Mouse (Mus musculus) T-cell, adult 2 months (primary cell): ENCODE results near the gene Cit.

Source experiments
- DNase-seq: peaks from one replicate; pipeline ENCODE4 v3.0.0; 2022; ENCODE audit warnings: low spot score

Gene Cit

GRCm38 (mm10) chr5:115915481-115915880 is 70.4 kb downstream of the Cit start:
- no peak for DNase-seq

- no peak for DNase-seq
These were observed 72.9 kb downstream of the Cit start for GRCm38 (mm10) chr5:115917960-115918359.

DNA sequence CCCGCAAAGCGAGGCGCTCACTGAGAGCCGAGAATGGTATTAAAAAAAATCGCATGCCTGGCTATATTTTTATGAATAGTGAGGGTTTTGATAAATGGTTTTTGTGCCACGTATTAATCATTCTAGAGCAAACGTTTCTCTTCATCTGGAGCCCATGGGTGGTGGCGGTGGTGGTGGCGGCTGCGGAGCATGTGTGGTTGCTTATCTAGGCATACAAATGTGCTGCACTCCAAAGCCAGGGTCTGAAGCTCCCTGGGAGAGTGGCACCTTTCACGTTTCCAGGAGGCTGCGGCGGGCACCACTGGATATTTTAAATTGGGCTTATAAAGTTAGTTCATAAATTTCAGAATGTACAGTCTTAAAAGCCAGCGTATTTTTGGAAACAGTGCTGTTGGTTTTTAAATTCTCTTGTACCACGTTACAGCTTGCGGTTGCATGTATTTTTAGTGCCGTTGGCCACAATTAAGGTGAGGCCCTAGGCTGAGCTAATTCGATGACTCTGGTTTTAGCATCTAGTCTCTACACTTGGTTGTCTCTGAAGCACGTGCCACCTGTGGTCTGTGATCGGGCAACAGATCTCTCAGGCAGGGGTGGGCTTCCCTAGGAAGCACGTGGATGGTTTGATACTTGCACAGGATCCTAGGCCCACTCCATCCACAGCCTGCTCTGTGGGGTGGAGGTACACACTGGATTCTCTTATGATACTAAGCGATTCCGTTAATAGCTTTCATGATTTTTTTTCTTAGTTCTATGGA is 73.7 kb downstream of the Cit start:
- no peak for DNase-seq

DNA sequence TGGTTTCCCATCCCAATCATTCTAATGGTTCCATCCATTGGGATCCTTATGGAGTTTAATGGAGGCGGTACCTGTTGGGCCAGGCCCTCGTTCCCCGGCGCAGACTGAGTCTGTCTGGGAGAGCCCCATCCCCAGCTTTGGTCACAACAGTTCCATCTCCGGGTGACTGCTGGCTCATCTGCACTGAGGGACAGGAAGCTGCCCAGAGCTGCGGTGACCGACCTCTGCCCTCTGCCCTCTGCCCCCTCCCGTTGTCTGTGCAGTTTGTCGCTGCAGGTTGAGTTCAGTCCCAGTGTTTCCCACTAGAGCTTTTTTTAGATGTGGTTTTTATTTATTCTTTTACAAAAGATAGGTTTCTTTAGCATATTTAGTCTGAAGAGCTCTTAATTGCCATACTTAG is 76.9 kb downstream of the Cit start:
- no peak for DNase-seq

DNA sequence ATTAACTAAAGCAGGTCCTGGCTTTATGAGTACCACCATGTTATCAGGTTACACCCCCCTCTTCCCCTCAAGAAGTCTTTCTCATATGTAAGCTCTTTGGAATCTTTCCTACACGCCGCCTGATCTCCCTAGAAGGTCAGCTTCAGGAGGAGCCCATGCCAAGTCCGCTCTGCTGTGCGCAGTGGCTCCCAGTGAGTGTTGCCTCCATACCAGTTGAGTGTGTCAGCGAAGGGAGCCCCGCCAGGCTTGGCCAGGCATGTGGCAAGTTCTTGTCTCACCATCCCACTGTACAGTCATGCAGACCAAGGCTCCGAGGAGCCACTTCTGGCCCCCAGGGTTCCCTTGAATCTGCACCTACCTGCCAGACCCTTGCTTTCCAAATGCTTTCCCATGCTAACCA is 79.9 kb downstream of the Cit start:
- no peak for DNase-seq

GRCm38 (mm10) chr5:115928786-115929507 is 83.9 kb downstream of the Cit start:
- no peak for DNase-seq

- no peak for DNase-seq
These were observed 87.2 kb downstream of the Cit start for GRCm38 (mm10) chr5:115932325-115932724.

DNA sequence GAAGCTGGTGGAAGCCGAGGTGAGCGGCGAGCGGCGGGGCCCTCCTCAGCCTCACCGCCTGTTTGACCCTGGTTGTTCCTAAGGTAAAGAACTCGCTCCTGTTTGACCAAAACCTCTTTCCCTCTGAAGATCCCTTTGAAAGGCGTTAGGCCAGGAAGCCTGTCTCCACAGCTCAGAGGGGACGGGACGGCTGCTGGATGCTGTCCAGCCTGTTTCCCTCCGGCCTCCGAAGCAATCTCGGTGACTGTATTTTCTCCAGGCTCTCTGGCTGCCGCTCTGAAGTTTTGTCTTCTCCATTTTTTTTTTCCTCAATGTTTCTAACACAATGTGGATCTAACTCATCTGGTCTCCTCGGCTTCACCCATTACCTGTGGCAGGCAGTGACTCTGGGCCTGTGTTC is 91.8 kb downstream of the Cit start:
- DNase-seq: no peak

GRCm38 (mm10) chr5:115937566-115937965 is 92.5 kb downstream of the Cit start:
- DNase-seq: no peak

- no peak for DNase-seq
These were observed 93.9 kb downstream of the Cit start for GRCm38 (mm10) chr5:115938999-115939398.

GRCm38 (mm10) chr5:115942389-115942788 is 97.3 kb downstream of the Cit start:
- no peak for DNase-seq

- DNase-seq: no peak
These were observed 99.9 kb downstream of the Cit start for GRCm38 (mm10) chr5:115944791-115945490.

GRCm38 (mm10) chr5:115947622-115948353 is 102.7 kb downstream of the Cit start:
- DNase-seq: no peak

- DNase-seq: no peak
These were observed 105.9 kb downstream of the Cit start for GRCm38 (mm10) chr5:115950936-115951335.

DNA sequence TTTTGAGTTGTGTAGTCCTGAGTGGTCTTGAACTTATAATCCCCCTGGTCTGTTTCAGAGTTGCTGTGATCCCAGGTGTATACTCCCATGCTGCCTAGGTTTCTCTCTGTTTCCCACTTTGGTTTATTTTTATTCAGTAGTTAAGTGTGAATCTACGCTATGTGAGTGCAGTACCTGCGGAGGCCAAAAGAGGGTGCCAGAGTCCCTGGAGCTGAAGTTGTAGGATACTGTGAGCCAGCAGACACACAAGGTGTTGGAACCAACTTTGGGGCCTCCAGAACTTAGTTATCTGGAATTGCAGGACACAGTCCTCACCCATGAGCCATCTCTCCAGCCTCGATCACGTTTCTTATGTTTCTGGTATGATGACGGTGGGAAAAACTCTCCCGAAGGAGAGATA is 108.1 kb downstream of the Cit start:
- no peak for DNase-seq

DNA sequence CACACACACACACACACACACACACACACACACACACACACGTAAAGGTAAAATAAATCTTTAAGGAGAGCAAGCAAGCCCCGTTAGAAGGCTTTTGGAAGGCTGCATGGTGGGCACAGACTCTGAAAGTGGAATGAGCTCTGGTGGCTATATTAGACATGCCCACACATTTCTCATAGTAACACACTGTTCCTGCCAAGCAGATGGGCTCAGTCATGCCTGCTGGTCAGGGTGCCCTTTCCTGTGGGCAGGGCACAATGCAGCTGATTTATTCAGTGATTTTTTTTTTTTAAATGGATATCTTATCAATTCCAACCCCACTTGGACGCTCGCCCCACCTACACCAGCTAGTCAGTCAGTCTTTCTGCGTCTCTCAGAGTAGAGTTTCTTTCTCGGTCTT is 109.0 kb downstream of the Cit start:
- no peak for DNase-seq

GRCm38 (mm10) chr5:115954549-115954948 is 109.5 kb downstream of the Cit start:
- no peak for DNase-seq

- no peak for DNase-seq
These were observed 110.1 kb downstream of the Cit start for GRCm38 (mm10) chr5:115955131-115955530.

GRCm38 (mm10) chr5:115956048-115956447 is 111.0 kb downstream of the Cit start:
- DNase-seq: no peak

DNA sequence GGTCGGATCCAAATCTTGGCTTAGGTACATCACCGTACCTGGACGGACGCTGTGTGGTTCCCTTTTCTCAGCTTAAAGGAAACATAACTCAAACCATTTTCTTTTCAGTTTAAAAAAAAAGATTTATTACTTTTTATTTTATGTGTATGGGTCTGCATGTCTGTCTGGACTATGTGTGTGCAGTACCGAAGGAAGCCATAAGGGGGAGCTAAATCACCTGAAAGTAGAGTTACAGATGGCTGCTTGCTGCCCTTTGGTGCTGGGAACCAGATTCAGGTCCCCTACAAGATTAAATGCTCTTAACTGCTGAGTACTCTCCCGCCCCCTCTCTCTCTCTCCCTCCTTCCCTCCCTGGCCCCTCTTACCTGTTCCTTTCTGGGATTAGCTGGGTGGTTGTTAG is 112.1 kb downstream of the Cit start:
- DNase-seq: no peak

GRCm38 (mm10) chr5:115958344-115958743 is 113.3 kb downstream of the Cit start:
- no peak for DNase-seq

GRCm38 (mm10) chr5:115958814-115959213 is 113.7 kb downstream of the Cit start:
- no peak for DNase-seq
